Mouse (Mus musculus) lung, adult 2 months (tissue): ENCODE data around the gene Faah.

Experiments used
- CTCF ChIP-seq: fragments of 200-500 bp; IDR thresholded peaks from 2 replicates; pipeline ENCODE4 v1.5.1; 2011; ENCODE audit warnings: mild to moderate bottlenecking, low read length, control low read depth; ENCODE audit not compliant: insufficient read depth
- POLR2A ChIP-seq: fragments of 200-500 bp; IDR thresholded peaks from 2 replicates; pipeline ENCODE4 v1.6.1; 2011; ENCODE audit warnings: low read depth, mild to moderate bottlenecking, control low read depth, low read length, borderline replicate concordance; ENCODE audit errors: extremely low read depth

DNA sequence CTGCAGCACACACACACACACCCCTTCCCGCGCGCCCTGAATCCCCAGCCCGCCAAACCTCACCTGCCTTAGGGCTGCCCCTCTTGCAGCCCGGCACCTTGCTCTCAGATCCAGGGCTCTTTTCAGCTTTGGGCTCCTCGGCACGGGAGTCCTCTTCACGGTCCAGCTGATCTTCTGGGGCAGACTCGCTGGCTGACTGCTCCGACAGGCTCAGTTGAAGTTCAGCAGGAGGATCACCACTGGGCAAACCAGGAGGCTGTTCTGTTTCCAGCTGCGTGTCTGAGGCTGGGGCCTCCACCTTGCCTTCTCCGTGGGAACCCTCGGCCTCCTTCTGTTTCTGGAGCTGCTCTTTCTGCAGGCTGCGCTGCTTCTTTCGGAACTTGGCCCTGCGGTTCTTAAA, 97.8 kb downstream of the Faah start:
- no peak for TF ChIP-seq CTCF
- TF ChIP-seq POLR2A: no peak
